In genomic region chr1:170008432-170009220, GRCm38 (mm10) we compare ENCODE assay signal across 18 mouse cellular contexts.
"Had no signal": no experiment of that assay in that cellular context is flagged by ENCODE, and none has a peak within 500 bp of the region (broad histone marks: within the 10 kb centered on the region; RNA-seq: fewer than 3 reads in every experiment).

No protein-coding gene starts in this region.

- DNase-seq: kidney, adult 9 months; kidney, postnatal 14 days; kidney, postnatal 4 days; liver, postnatal 0 days; lung, embryonic 14.5 days; lung, postnatal 10 days; midbrain, embryonic 14.5 days; right cerebral cortex, adult 18-20 months; right cerebral cortex, postnatal 25 days; spleen, adult 18-20 months; thymus, postnatal 25 days had no signal

- H3K4me1 ChIP-seq: neural tube, embryonic 12.5 days; neural tube, embryonic 15.5 days; stomach, embryonic 15.5 days had no signal

- H3K36me3 ChIP-seq: neural tube, embryonic 12.5 days; neural tube, embryonic 15.5 days; stomach, embryonic 15.5 days had no signal

- H3K27me3 ChIP-seq: limb, embryonic 15.5 days; neural tube, embryonic 12.5 days; neural tube, embryonic 15.5 days; stomach, embryonic 15.5 days had no signal

- ATAC-seq: liver, postnatal 0 days had no signal

- H3K9ac ChIP-seq: limb, embryonic 15.5 days; liver, embryonic 14.5 days; liver, postnatal 0 days; lung, embryonic 14.5 days; neural tube, embryonic 12.5 days; neural tube, embryonic 15.5 days; stomach, embryonic 15.5 days had no signal

- H3K9me3 ChIP-seq: limb, embryonic 15.5 days; neural tube, embryonic 12.5 days; neural tube, embryonic 15.5 days; stomach, embryonic 15.5 days had no signal

- H3K4me3 ChIP-seq: limb, embryonic 15.5 days; neural tube, embryonic 12.5 days; neural tube, embryonic 15.5 days; stomach, embryonic 15.5 days had no signal

- H3K4me2 ChIP-seq: limb, embryonic 15.5 days; liver, embryonic 11.5 days; lung, embryonic 14.5 days; midbrain, embryonic 11.5 days; neural tube, embryonic 12.5 days; neural tube, embryonic 15.5 days; stomach, embryonic 15.5 days had no signal

- H3K27ac ChIP-seq: limb, embryonic 15.5 days; liver, embryonic 14.5 days; neural tube, embryonic 12.5 days; neural tube, embryonic 15.5 days; stomach, embryonic 15.5 days had no signal
